Mouse (Mus musculus) brain, embryonic 14.5 days (tissue): ENCODE results near the gene Rprd2.

ENCODE experiments used
- CTCF ChIP-seq: fragments of 200-500 bp; IDR thresholded peaks from 2 replicates; pipeline ENCODE4 v1.5.1; 2012; ENCODE audit warnings: inconsistent platforms, mild to moderate bottlenecking, moderate library complexity, borderline replicate concordance; ENCODE audit not compliant: insufficient read depth, insufficient read length; ENCODE audit errors: extremely low read depth
- POLR2A ChIP-seq: fragments of 200-500 bp; IDR thresholded peaks from 2 replicates; pipeline ENCODE4 v1.6.1; 2012; ENCODE audit warnings: mild to moderate bottlenecking, inconsistent platforms, borderline replicate concordance; ENCODE audit not compliant: poor library complexity, insufficient read depth, insufficient read length, severe bottlenecking; ENCODE audit errors: extremely low read depth

DNA sequence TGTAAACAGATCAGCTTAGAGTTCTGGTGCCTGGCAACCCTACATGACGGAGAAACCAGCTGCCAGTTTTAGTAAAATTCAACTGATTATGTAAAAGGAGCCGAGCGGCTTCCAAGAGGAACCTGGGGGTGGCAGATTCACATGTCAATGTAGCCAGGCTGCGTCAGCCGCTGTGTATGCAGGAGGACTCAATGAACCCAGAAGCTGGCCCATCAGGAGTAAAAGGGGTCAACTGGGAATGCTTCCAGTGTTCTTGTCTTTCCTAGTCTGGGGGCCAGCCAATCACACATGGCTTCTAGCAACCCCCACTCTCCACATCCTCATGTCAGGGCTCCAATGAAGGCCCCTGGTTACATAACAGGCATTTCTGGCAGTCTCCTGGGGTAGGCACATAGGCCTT is 46.4 kb upstream of the Rprd2 start:
- TF ChIP-seq CTCF (no peak), POLR2A (no peak)
